Mouse (Mus musculus) ES-CJ7 (cell line): ENCODE measurements around the gene 2610042L04Rik.
"Not testable (repeated sequence)": the region's sequence is repeated elsewhere in the genome, so short reads cannot be mapped to it uniquely, and the experiment has no call there.

Source experiments
- DNase-seq: peaks from one replicate; pipeline ENCODE4 v3.0.0; 2011; ENCODE audit warnings: low read depth, low spot score

The 2610042L04Rik gene

DNA sequence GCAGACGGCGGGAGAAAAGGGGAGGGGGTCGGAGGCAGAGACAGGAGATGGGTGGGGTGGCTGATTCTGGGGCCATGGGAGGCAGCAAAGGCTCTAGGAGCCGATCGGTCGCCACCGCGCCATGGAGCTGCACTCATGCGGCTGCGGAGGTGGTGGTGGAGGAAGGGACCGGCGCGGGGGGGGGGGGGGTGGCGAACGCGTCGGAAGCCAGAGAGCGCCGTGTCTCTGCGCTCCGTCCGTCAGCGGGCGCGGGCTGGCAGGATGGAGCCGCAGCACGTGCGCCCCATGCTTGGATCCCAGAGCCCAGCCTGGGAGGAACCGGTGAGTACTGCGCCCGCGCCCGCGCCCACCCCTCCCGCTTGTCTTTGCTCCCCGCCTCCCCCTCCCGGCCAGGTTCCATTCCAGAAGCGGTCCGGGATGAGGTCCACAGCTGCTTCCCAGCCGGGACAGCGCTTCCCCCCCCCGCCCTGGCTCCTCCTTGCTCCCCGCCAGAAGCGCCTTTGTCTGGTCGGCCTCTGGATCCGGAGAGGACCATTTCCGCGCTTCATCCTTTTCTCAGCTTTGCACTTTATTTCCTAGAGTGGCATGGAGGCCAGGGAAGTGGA lies at the start of gene 2610042L04Rik:
2610042L04Rik (plus strand) TSS at position 288 of the 605 bp plus-strand sequence.
- DNase-seq, result peak; percentile 2

DNA sequence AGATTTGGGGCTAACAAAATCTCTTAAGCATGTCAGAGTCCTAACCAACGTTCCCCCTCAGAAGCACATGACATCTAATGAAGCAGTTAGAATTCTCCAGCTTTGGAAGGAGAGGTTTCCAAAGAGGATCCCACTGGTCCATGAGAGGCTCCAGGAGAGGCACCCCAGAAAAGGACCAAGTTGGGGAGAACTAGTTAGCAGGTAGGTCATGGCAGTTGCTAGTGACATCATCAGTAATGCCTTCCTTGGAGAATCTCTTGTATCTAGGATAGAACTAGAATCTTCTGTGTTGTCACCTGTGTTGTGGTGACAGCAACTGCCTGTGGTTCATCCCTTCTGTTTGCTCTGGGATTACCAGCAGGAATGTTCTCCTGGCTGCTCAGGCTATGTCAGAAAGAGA lies 17.6 kb upstream of the 2610042L04Rik start, which contains the start of gene Gm3149:
Gm3149 (plus strand) TSS at position 301 of the 400 bp plus-strand sequence.
- not testable (repeated sequence) for DNase-seq

DNA sequence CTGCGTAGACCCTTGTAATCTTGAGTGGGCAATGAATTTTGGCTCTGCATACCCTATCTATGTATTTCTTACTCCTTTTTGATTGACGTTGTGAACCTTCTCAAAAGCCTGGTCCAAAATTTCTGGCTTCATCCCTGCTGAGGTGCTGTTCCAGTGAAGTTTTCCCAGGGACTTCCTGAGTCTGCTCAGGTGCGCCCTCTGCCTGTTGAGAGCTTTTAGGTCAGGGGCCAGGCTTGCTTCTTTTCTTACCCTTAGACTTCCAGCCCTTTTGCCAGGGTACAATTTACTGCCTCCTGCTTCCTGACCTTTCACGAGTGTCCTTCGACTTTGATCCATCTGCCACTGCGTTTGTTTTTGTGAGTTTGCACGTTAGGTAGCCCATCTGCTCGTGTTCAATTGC lies 943 bp downstream of the 2610042L04Rik start:
- DNase-seq, result not testable (repeated sequence)

DNA sequence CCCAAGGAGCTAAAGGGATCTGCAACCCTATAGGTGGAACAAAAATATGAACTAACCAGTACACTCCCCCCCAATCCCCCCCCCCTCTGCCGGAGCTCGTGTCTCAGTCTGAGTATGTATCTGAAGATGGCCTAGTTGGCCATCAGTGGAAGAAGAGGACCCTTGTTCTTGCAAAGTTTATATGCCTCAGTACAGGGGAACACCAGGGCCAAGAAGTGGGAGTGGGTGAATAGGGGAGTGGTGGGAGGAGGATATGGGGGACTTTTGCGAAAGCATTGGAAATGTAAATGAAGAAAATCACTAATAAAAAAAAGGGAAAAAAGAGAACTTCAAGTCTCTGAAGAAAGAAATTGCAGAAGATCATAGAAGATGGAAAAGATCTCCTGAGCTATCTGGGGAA lies 34.4 kb downstream of the 2610042L04Rik start:
- DNase-seq, result not testable (repeated sequence)

DNA sequence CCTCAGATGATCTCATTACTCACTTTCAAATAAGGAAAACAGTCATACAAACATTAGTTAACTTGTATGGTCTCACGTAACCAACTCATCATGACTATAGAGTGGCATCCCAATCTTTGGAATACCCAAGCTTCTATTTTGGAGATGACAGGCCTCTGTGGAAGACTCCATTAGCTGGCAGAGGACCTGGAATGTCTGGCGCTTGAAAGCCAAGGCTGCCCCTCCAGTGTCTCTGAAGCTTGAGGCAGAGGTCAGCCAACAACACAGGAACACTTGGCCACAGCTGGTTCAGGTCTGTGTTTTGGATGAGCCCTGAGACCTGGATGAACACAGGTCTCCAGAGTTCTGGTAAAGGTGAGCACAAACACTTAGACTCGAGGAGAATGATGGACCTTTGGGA lies 35.1 kb downstream of the 2610042L04Rik start:
- DNase-seq, result not testable (repeated sequence)

DNA sequence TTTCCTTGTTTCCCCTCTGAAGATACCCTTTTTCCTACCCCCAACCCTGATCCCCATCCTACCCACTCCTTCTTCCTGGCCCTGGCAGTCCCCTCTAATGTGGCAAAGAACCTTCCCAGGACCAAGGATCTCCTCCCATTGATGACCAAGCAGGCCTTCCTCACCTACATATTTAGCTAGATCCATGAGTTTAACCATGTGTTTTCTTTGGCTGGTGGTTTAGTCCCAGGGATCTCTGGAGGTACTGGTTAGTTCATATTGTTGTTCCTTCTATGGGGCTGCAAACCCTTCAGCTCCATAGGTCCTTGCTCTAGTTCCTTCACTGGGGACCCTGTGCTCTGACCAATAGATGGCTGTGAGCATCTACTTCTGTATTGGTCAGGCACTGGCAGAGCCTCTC lies 43.3 kb downstream of the 2610042L04Rik start:
- DNase-seq, result not testable (repeated sequence)

DNA sequence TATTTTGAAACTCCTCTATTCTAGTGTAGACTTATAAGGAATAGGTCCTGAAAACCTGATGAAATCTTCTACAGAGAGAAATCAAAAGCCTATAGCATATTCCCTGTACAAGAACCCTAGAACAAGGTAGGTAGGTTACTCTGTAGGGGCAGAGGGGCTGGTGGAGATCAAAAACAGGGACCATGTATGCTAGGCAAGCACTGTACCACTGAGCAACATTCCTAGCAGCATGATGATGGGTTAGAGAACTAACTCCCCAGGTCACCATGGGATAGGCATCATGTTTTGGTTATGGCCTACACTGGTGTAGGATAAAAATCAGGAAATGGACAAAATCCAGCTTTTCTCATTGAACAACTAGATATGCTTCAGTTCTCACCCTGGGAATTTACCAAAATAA lies 51.0 kb downstream of the 2610042L04Rik start:
- DNase-seq, result not testable (repeated sequence)

DNA sequence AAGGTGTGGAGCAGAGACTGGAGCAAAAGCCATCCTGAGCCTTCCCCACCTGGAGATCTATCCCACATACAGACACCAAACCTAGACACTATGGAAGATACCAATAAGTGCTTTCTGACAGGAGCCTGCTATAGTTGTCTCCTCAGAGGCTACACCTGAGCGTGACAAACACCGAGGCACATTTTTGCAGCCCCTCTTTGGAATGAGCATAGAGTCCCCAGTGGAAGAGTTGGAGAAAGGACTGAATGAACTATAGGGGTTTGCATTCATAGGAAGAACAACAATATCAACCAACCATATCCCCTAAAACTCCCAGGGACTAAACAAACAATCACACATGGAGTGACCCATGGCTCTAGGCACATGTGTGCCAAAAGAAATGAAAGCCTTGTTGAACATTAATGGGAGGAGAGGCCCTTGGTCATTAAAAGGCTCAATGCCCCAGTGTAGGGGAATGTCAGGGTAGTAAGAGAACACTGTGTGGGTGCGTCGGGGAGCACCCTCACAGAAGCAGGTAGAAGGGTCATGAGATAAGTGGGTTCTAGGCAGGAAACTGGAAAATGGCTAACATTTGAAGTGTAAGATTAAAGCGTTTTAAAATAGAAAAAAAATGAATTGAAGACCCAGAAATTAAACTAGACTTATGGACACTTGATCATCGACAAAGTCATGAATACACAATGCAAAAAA lies 58.4 kb downstream of the 2610042L04Rik start:
- not testable (repeated sequence) for DNase-seq

DNA sequence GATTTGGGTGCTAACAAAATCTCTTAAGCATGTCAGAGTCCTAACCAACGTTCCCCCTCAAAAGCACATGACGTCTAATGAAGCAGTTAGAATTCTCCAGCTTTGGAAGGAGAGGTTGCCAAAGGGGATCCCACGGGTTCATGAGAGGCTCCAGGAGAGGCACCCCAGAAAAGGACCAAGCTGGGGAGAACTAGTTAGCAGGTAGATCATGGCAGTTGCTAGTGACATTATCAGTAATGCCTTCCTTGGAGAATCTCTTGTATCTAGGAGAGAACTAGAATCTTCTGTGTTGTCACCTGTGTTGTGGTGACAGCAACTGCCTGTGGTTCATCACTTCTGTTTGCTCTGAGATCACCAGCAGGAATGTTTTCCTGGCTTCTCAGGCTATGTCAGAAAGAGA lies 62.7 kb downstream of the 2610042L04Rik start, which contains the start of gene Gm3159:
Gm3159 (plus strand) TSS at position 301 of the 400 bp plus-strand sequence.
- not testable (repeated sequence) for DNase-seq

DNA sequence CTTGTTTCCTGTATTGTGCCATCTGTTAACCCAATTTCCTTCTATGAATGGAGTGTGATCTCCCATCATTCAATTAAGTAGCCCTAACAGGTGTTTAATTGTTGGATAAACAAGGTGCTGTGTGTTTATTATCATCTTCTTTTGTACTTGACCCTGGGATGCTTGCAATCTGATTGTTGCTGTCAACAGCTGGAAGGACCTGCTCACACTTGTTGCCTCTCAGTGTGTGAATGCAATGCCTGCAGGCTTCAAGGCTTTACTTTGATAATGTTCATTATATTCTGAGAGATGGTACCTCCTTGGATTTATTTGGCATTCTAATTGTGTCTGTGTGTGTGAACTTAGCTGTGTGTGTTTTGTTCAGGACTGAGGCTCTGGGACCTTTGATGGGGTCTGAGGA lies 64.1 kb downstream of the 2610042L04Rik start:
- not testable (repeated sequence) for DNase-seq

DNA sequence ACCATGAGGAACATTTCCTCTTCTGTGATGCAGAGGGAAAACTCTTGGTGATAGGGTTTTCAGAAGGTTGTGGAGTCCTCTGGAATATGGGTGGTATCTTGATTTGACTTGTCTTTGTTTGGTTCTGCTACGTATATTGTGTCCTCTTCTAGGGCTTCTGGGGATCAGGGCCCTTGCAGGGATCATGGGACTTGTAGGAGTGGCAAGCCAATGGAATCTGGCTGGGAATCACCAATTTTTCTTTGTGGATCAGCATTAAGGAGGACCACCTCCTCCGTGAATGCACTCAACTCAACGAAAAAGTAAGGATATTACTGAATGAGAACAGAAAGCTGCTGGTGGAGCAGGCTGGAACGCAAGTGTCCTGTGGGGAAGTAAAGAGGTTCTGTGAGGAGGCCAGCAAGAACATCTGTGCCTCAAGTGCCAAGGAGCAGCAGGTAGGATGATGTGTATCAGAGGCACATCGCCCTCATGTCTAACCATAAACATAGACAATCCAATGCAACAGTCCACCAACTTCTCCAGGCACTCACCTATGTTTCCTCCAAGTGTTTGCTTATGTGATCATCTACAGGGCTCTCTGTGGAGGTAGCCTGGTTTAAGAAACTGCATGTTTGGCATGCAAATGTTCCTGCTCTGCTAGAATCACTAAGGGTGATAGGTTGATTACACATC lies 65.7 kb downstream of the 2610042L04Rik start:
- DNase-seq, result not testable (repeated sequence)

DNA sequence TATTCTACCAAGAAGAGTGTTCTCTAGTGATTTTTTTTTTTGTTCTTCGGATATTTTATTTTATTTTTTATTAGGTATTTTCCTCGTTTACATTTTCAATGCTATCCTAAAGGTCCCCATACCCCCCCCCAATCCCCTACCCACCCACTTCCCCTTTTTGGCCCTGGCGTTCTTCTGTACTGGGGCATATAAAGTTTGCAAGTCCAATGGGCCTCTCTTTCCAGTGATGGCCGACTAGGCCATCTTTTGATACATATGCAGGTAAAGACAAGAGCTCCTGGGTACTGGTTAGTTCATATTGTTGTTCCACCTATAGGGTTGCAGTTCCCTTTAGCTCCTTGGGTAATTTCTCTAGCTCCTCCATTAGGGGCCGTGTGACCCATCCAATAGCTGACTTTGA lies 66.7 kb downstream of the 2610042L04Rik start:
- not testable (repeated sequence) for DNase-seq

DNA sequence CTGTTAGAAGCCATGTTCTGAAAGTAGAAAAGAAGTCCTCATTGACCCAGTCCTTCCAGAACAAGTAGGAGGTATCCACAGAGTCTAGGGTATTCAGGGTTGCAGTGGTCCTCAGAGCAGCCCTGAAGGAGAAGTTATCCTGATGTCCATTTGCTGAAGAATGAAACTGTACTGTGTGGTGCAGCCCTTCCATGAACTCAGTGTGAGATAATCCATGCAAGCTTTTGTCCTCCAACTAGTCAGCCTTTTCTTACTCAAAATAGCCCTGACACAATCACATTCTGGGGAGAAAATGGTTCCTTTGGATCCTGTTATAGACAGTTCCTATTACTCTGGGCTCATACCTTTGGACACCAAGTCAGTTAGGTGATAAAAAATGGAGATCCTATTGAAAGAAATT lies 69.3 kb downstream of the 2610042L04Rik start:
- DNase-seq, result not testable (repeated sequence)
